Mouse (Mus musculus): ENCODE data around the gene Phf2.

GRCm38 (mm10) chr13:48763701-48764245 lies 107.1 kb downstream of the Phf2 start:
- TF ChIP-seq TAL1 (IDR thresholded peaks at IDR 0.05; ENCODE audit: low read length) (no peak), GATA1 (IDR thresholded peaks at IDR 0.05; ENCODE audit: low read length) (no peak)

Data from erythroblast, embryonic 14.5 days (primary cell).